Mouse (Mus musculus) lung, embryonic 16.5 days (tissue): ENCODE data around the gene Tbc1d8. TPM values are rescaled to one million over a fixed set of nuclear protein-coding genes. Genes with fewer than 3 reads are reported as not detected.

Experiments
- ATAC-seq: fragments of 200-750 bp; cut with Nextera tagmentation; 2 replicates; pipeline ENCODE4 v1.8.0; 2017; ENCODE audit warnings: low read depth, mild to moderate bottlenecking, moderate library complexity
- H3K27ac ChIP-seq: fragments of 300-500 bp; sonication (generic); 2 replicates; pipeline ENCODE4 v1.5.1; 2014; ENCODE audit warnings: mild to moderate bottlenecking, control low read depth, low read length
- H3K27me3 ChIP-seq: fragments of 300-500 bp; sonication (generic); 2 replicates; pipeline ENCODE4 v1.6.1; 2014; ENCODE audit warnings: low read depth, low read length, mixed read lengths; ENCODE audit not compliant: control insufficient read depth, insufficient read depth
- H3K36me3 ChIP-seq: fragments of 300-500 bp; sonication (generic); 2 replicates; pipeline ENCODE4 v1.6.1; 2014; ENCODE audit warnings: low read length; ENCODE audit not compliant: control insufficient read depth, insufficient read depth
- H3K4me1 ChIP-seq: fragments of 300-500 bp; sonication (generic); replicated peaks from 2 replicates; pipeline ENCODE4 v1.6.1; 2014; ENCODE audit warnings: low read length, mixed read lengths; ENCODE audit not compliant: control insufficient read depth, insufficient read depth
- H3K4me2 ChIP-seq: fragments of 300-500 bp; sonication (generic); 2 replicates; pipeline ENCODE4 v1.6.1; 2014; ENCODE audit warnings: low read depth, low read length, control low read depth
- H3K4me3 ChIP-seq: fragments of 300-500 bp; sonication (generic); 2 replicates; pipeline ENCODE4 v1.5.1; 2014; ENCODE audit warnings: mild to moderate bottlenecking, low read length, control low read depth
- H3K9ac ChIP-seq: fragments of 300-500 bp; sonication (generic); 2 replicates; pipeline ENCODE4 v1.6.1; 2014; ENCODE audit warnings: low read length, control low read depth
- H3K9me3 ChIP-seq: fragments of 300-500 bp; sonication (generic); 2 replicates; pipeline ENCODE4 v1.6.1; 2016; ENCODE audit warnings: low read length; ENCODE audit not compliant: control insufficient read depth
- WGBS: fragments of 180-500 bp; shearing (Covaris S2); extraction: QIAGEN DNeasy Blood & Tissue Kit; methylation state at CpG from one replicate; pipeline ENCODE4 v1.1.7; 2014; 5-methylcytosine and 5-hydroxymethylcytosine counted together
- polyA plus RNA-seq: library from polyadenylated mRNA; unstranded; fragments of >200 nt; fragmentation: Nextera tagmentation; extraction: Ambion mirVana; gene quantifications from 2 replicates; pipeline ENCODE4 v1.2.1, GENCODE M21; 2015

Tbc1d8 gene
- polyA plus RNA-seq, 1 experiment from 2014 or later: 13.3 TPM

GRCm38 (mm10) chr1:39386456-39386855, 92.1 kb downstream of the Tbc1d8 start:
- Histone ChIP-seq H3K4me1 (no peaks in the 10 kb centered on the region), H3K9ac (no peak overlapping the region), H3K27me3 (no peaks in the 10 kb centered on the region), H3K9me3 (no peaks in the 10 kb centered on the region), H3K27ac (no peak overlapping the region), H3K4me3 (no peak overlapping the region), H3K4me2 (no peak overlapping the region), H3K36me3 (no peaks in the 10 kb centered on the region; the same call in 1 of the 2 replicates)
- WGBS: 55% methylated on average over 3 of the region's 3 CpGs
- ATAC-seq: no peak

- Histone ChIP-seq H3K36me3 (no peaks in the 10 kb centered on the region; the same call in 1 of the 2 replicates), H3K9ac (no peak overlapping the region), H3K4me1 (no peaks in the 10 kb centered on the region), H3K27me3 (no peaks in the 10 kb centered on the region), H3K4me2 (no peak overlapping the region), H3K27ac (no peak overlapping the region), H3K4me3 (no peak overlapping the region), H3K9me3 (no peaks in the 10 kb centered on the region)
- no peak for ATAC-seq
- WGBS: 72% methylated on average over 9 of the region's 9 CpGs
Observed at GRCm38 (mm10) chr1:39384914-39385313, 93.6 kb downstream of the Tbc1d8 start.

- Histone ChIP-seq H3K9ac (no peak overlapping the region), H3K4me1 (no peaks in the 10 kb centered on the region), H3K27ac (no peak overlapping the region), H3K9me3 (no peaks in the 10 kb centered on the region), H3K4me2 (no peak overlapping the region), H3K27me3 (no peaks in the 10 kb centered on the region), H3K4me3 (no peak overlapping the region), H3K36me3 (no peaks in the 10 kb centered on the region; the same call in 1 of the 2 replicates)
- ATAC-seq: no peak
- 84% methylated on average over 9 of the region's 9 CpGs for WGBS
Observed at GRCm38 (mm10) chr1:39381017-39381416, 97.5 kb downstream of the Tbc1d8 start.

GRCm38 (mm10) chr1:39379021-39379420, 99.5 kb downstream of the Tbc1d8 start:
- Histone ChIP-seq H3K36me3 (no peaks in the 10 kb centered on the region), H3K9me3 (no peaks in the 10 kb centered on the region), H3K27me3 (no peaks in the 10 kb centered on the region), H3K4me3 (no peak overlapping the region), H3K4me2 (no peak overlapping the region), H3K4me1 (no peaks in the 10 kb centered on the region), H3K27ac (no peak overlapping the region), H3K9ac (no peak overlapping the region)
- ATAC-seq: peak; percentile 47; the same call in 1 of the 2 replicates
- WGBS: 54% methylated on average over 5 of the region's 5 CpGs

GRCm38 (mm10) chr1:39378540-39378939, 100.0 kb downstream of the Tbc1d8 start:
- Histone ChIP-seq H3K27me3 (no peaks in the 10 kb centered on the region), H3K9me3 (no peaks in the 10 kb centered on the region), H3K4me1 (no peaks in the 10 kb centered on the region), H3K36me3 (peaks cover under 1% of the 10 kb centered on the region; the same call in 1 of the 2 replicates), H3K4me2 (no peak overlapping the region), H3K9ac (no peak overlapping the region), H3K4me3 (no peak overlapping the region), H3K27ac (no peak overlapping the region)
- 84% methylated on average over 1 of the region's 1 CpGs for WGBS
- no peak for ATAC-seq

- no peaks in the 10 kb centered on the region for H3K4me1 ChIP-seq
- 92% methylated on average over 9 of the region's 9 CpGs for WGBS
- no peak overlapping the region for H3K4me3 ChIP-seq
- H3K36me3 ChIP-seq: peaks cover 15% of the 10 kb centered on the region
- no peak overlapping the region for H3K9ac ChIP-seq
- H3K27ac ChIP-seq: no peak overlapping the region
- H3K4me2 ChIP-seq: no peak overlapping the region
- H3K27me3 ChIP-seq: no peaks in the 10 kb centered on the region
- H3K9me3 ChIP-seq: no peaks in the 10 kb centered on the region
- no peak for ATAC-seq
Observed at GRCm38 (mm10) chr1:39376726-39377240, 101.8 kb downstream of the Tbc1d8 start.

GRCm38 (mm10) chr1:39376121-39376520, 102.4 kb downstream of the Tbc1d8 start:
- peaks cover 20% of the 10 kb centered on the region for H3K36me3 ChIP-seq
- H3K27me3 ChIP-seq: no peaks in the 10 kb centered on the region
- no peaks in the 10 kb centered on the region for H3K9me3 ChIP-seq
- H3K4me1 ChIP-seq: no peaks in the 10 kb centered on the region
- no peak overlapping the region for H3K9ac ChIP-seq
- no peak overlapping the region for H3K27ac ChIP-seq
- no peak overlapping the region for H3K4me2 ChIP-seq
- H3K4me3 ChIP-seq: no peak overlapping the region
- 86% methylated on average over 7 of the region's 7 CpGs for WGBS
- ATAC-seq: no peak

GRCm38 (mm10) chr1:39374231-39374809, 104.2 kb downstream of the Tbc1d8 start:
- no peak overlapping the region for H3K4me2 ChIP-seq
- H3K9ac ChIP-seq: no peak overlapping the region
- no peaks in the 10 kb centered on the region for H3K9me3 ChIP-seq
- H3K36me3 ChIP-seq: peaks cover 34% of the 10 kb centered on the region
- H3K27me3 ChIP-seq: no peaks in the 10 kb centered on the region
- ATAC-seq: no peak
- no peak overlapping the region for H3K4me3 ChIP-seq
- peaks cover 1% of the 10 kb centered on the region for H3K4me1 ChIP-seq
- 77% methylated on average over 5 of the region's 5 CpGs for WGBS
- H3K27ac ChIP-seq: no peak overlapping the region

- no peak overlapping the region for H3K4me3 ChIP-seq
- H3K9ac ChIP-seq: no peak overlapping the region
- H3K27ac ChIP-seq: no peak overlapping the region
- no peak for ATAC-seq
- no peaks in the 10 kb centered on the region for H3K9me3 ChIP-seq
- no peaks in the 10 kb centered on the region for H3K27me3 ChIP-seq
- H3K36me3 ChIP-seq: peaks cover 34% of the 10 kb centered on the region
- 69% methylated on average over 4 of the region's 4 CpGs for WGBS
- H3K4me1 ChIP-seq: peaks cover 5% of the 10 kb centered on the region
- no peak overlapping the region for H3K4me2 ChIP-seq
Observed at GRCm38 (mm10) chr1:39373378-39373777, 105.2 kb downstream of the Tbc1d8 start.
